Mouse (Mus musculus) forebrain, postnatal 0 days (tissue): ENCODE measurements at regions not wholly inside any gene's neighbourhood (a gene's known extent, or its start where the extent isn't known, plus 50 kb on each side); places are given as distances from the start of the nearest gene placed in this dataset.

ENCODE experiments used
- ATAC-seq: fragments of 200-750 bp; cut with Nextera tagmentation; 2 replicates; pipeline ENCODE4 v1.8.0; 2017; ENCODE audit warnings: mild to moderate bottlenecking, moderate library complexity
- DNase-seq: peaks from one replicate; pipeline ENCODE4 v3.0.0-alpha.2; 2015
- H3K27ac ChIP-seq: fragments of 300-500 bp; sonication (generic); 2 replicates; pipeline ENCODE4 v1.5.1; 2014; ENCODE audit warnings: low read depth, mild to moderate bottlenecking, antibody characterized with exemption, low read length, moderate library complexity, mixed read lengths
- H3K27me3 ChIP-seq: fragments of 300-500 bp; sonication (generic); 2 replicates; pipeline ENCODE4 v1.6.1; 2014; ENCODE audit warnings: mild to moderate bottlenecking, low read length, mixed read lengths; ENCODE audit not compliant: insufficient read depth
- H3K36me3 ChIP-seq: fragments of 300-500 bp; sonication (generic); 2 replicates; pipeline ENCODE4 v1.6.1; 2014; ENCODE audit warnings: mild to moderate bottlenecking, moderate library complexity; ENCODE audit not compliant: insufficient read depth
- H3K4me1 ChIP-seq: fragments of 300-500 bp; sonication (generic); 2 replicates; pipeline ENCODE4 v1.6.1; 2014; ENCODE audit warnings: antibody characterized with exemption; ENCODE audit not compliant: insufficient read depth
- H3K4me2 ChIP-seq: fragments of 300-500 bp; sonication (generic); 2 replicates; pipeline ENCODE4 v1.6.1; 2014; ENCODE audit warnings: low read depth, mild to moderate bottlenecking, moderate library complexity
- H3K4me3 ChIP-seq: fragments of 300-500 bp; sonication (generic); 2 replicates; pipeline ENCODE4 v1.5.1; 2014; ENCODE audit warnings: low read depth, low read length, mixed read lengths
- H3K9ac ChIP-seq: fragments of 300-500 bp; sonication (generic); 2 replicates; pipeline ENCODE4 v1.6.1; 2014; ENCODE audit warnings: mild to moderate bottlenecking
- H3K9me3 ChIP-seq: fragments of 300-500 bp; sonication (generic); 2 replicates; pipeline ENCODE4 v1.6.1; 2016; ENCODE audit warnings: low read length
- CTCF ChIP-seq: sonication (generic); IDR thresholded peaks from 2 replicates; pipeline ENCODE4 v1.5.1; 2016; ENCODE audit warnings: antibody characterized with exemption, control low read depth, low read depth
- WGBS: fragments of 180-500 bp; shearing (Covaris S2); extraction: QIAGEN DNeasy Blood & Tissue Kit; methylation state at CpG from one replicate; pipeline ENCODE4 v1.1.7; 2014; 5-methylcytosine and 5-hydroxymethylcytosine counted together

DNA sequence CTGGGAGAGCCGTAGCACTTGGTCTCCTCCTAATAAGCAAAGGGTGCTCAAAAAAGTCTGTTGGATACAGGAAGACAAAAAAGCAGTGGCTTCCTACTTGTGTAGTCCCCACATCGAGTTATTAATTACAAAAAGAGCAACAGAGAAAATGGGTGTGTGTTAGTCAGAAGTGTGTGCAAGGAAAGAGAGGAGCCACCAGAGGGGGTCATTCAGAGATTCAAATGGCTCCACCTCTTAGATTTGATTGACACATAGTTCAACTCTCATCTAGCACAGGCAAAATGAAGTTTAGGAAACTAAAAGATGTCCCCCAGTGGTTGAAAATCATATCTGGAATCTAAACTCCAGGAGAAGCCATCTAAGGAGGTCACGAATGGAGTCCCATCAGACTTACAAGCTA, 200.2 kb upstream of the Hnrnpa3 start:
- Histone ChIP-seq H3K27ac (no peak overlapping the region), H3K4me2 (no peak overlapping the region), H3K36me3 (no peaks in the 10 kb centered on the region), H3K9me3 (no peaks in the 10 kb centered on the region), H3K4me3 (no peak overlapping the region), H3K9ac (no peak overlapping the region), H3K4me1 (no peaks in the 10 kb centered on the region), H3K27me3 (no peaks in the 10 kb centered on the region)
- no peak for DNase-seq
- 92% methylated on average over 3 of the region's 3 CpGs for WGBS
- TF ChIP-seq CTCF = no peak
- ATAC-seq = no peak

DNA sequence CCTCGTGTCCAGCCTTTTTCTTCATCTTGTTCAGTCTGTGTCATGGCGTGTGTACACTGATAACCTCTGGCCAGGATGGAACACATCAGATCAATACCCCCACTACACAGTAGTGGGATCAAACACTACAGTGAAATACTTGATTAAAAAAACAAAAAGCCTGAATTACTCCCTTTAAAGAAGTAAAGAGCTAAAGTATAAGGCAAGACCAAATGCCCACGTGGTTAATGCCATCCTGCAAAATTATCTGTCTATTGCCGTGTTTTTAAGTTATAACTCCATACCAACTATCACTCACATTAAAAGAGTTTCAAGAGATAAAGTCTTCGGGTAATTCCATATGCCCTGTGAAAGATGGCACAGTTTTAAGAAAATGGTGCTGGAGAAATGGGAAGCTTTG, 198.6 kb upstream of the Hnrnpa3 start:
- H3K4me3 ChIP-seq = no peak overlapping the region
- H3K27me3 ChIP-seq = no peaks in the 10 kb centered on the region
- H3K9me3 ChIP-seq = no peaks in the 10 kb centered on the region
- H3K9ac ChIP-seq = no peak overlapping the region
- H3K4me1 ChIP-seq = no peaks in the 10 kb centered on the region
- no peak for TF ChIP-seq CTCF
- WGBS = 91% methylated on average over 5 of the region's 5 CpGs
- ATAC-seq (no peak), DNase-seq (no peak)
- no peaks in the 10 kb centered on the region for H3K36me3 ChIP-seq
- H3K4me2 ChIP-seq = no peak overlapping the region
- H3K27ac ChIP-seq = no peak overlapping the region

DNA sequence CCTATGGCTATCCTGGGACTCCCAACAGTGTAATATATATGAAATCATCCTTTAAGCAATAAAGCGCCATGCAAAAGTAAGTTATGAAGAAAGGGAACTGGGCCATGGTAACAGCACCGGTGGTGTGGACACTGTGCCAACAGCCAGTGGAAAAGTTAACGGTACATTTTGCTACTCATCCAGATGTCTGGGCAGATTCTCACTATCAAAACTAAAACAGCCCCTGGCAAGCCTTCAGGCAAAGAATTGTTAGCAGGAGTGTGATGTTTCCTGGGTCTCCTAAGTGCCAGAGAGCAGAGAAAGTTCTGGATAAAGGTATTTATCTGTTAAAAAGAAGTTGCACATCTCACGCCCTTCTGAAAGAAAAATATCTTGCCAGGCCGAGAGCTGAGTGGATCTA, 198.0 kb upstream of the Hnrnpa3 start:
- no peaks in the 10 kb centered on the region for H3K4me1 ChIP-seq
- WGBS = 59% methylated on average over 5 of the region's 5 CpGs

DNA sequence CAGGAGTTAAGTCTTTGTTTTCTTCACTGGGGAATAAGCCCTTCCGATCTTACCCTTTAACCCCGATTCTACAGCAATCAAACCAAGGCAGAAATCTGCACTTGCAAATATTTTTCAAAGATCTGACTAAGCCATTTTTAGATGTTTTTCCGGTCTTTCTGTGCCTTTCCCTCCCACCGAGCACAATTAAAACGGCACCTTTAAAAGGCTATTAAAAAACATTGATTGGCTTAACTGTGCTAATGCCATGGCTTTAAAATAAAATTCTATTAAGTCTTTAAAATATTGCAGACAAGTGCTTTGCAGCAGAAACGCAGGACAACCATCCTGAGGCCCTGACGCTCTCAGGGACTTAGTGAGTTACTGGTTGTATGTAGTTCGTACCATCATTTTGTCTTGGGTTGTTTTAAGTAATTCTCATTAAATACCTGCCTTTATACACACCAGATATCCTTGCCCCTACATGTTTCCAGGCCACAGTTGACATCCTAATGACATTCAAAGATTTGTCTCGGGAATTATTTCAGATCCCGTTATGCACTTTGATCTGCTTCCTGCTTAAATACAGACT, 197.6 kb upstream of the Hnrnpa3 start:
- Histone ChIP-seq H3K9me3 (no peaks in the 10 kb centered on the region), H3K27me3 (no peaks in the 10 kb centered on the region), H3K4me3 (no peak overlapping the region), H3K27ac (no peak overlapping the region), H3K4me1 (no peaks in the 10 kb centered on the region), H3K4me2 (no peak overlapping the region), H3K9ac (no peak overlapping the region), H3K36me3 (no peaks in the 10 kb centered on the region)
- 44% methylated on average over 10 of the region's 10 CpGs for WGBS
- no peak for DNase-seq
- TF ChIP-seq CTCF = no peak
- ATAC-seq = no peak

More for the DNA sequence above, 198.0 kb upstream of the Hnrnpa3 start:
- H3K36me3 ChIP-seq = no peaks in the 10 kb centered on the region
- no peak overlapping the region for H3K27ac ChIP-seq
- TF ChIP-seq CTCF = no peak
- ATAC-seq = no peak
- no peak overlapping the region for H3K4me2 ChIP-seq
- H3K9ac ChIP-seq = no peak overlapping the region
- no peak for DNase-seq
- H3K4me3 ChIP-seq = no peak overlapping the region
- no peaks in the 10 kb centered on the region for H3K27me3 ChIP-seq
- H3K9me3 ChIP-seq = no peaks in the 10 kb centered on the region

DNA sequence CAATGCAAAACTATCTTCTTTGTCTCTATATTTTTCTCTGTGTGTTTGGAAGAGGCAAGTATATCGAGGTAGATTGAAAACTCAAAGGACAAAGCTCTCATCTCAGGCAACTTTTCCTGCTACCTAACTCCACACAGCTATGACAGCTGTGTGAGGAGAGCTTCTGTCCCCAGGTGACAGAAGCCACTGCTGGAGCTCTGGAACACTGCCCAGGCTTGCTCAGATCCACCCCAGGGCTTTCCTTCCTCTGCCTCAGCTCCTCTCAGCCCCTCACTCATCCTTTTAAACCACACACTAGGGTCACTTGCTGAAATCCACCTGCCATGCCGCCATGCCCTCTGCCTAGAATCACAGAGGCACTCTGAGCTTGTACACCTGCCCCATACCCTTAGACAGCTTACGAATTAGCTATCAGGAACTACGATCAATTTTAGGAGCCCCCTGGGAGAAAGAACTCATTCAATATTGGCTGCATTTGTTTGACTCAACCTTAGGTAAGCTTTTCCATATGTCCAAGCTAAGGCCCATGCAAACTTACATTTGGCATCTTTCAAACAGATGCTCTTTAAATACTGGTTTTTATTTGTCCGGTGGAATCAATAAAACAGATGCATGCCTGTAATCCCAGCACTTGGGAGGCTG, 196.9 kb upstream of the Hnrnpa3 start:
- Histone ChIP-seq H3K9ac (no peak overlapping the region), H3K36me3 (no peaks in the 10 kb centered on the region), H3K4me3 (no peak overlapping the region), H3K9me3 (no peaks in the 10 kb centered on the region), H3K27me3 (no peaks in the 10 kb centered on the region), H3K4me2 (no peak overlapping the region), H3K4me1 (no peaks in the 10 kb centered on the region), H3K27ac (no peak overlapping the region)
- WGBS = 68% methylated on average over 5 of the region's 5 CpGs
- no peak for ATAC-seq
- DNase-seq = no peak
- no peak for TF ChIP-seq CTCF

DNA sequence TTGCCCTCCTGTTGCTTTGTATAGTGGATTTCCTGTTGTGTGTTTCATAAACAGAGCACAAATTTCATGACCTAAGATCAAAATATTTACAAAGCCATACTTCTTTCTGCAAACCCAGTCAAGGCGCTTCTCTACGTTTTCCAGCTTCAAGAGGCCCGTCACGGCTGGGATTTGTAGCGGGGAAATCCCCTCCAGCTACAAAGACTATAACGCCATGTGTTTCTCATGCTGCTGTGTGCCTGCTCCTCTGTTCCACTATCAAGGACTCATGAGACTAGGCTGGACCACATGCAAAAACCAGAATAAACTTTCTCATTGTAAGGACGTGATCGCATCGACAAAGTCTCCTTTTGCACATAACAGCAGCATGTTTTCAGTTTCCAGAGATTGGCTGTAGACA, 196.0 kb upstream of the Hnrnpa3 start:
- H3K27me3 ChIP-seq = no peaks in the 10 kb centered on the region
- 78% methylated on average over 9 of the region's 9 CpGs for WGBS
- no peak overlapping the region for H3K9ac ChIP-seq
- no peak for TF ChIP-seq CTCF
- H3K4me3 ChIP-seq = no peak overlapping the region
- H3K4me2 ChIP-seq = no peak overlapping the region
- no peaks in the 10 kb centered on the region for H3K4me1 ChIP-seq
- H3K9me3 ChIP-seq = no peaks in the 10 kb centered on the region
- H3K27ac ChIP-seq = no peak overlapping the region
- H3K36me3 ChIP-seq = no peaks in the 10 kb centered on the region
- no peak for ATAC-seq
- no peak for DNase-seq

DNA sequence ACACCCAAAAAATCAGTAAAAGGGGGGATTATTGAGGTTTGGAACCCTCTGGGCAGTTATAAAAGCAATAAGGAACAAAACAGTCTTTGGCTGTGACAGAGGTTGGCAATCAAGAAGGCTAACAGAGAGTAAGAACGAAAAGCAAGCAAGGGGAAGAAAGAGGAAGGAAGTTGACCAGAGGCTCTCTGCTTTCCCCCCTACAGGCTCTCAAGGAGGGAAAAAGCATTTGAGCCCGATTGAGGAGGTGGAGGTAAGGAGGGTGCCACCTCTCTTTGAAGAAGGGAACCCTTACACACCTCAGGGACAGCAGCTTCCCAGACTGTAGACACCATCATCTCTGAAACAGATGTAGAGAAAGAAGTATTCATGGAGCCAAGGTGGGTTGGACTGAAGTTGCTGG, 194.6 kb upstream of the Hnrnpa3 start:
- Histone ChIP-seq H3K9me3 (no peaks in the 10 kb centered on the region), H3K4me3 (no peak overlapping the region), H3K4me1 (no peaks in the 10 kb centered on the region), H3K36me3 (no peaks in the 10 kb centered on the region), H3K27ac (no peak overlapping the region), H3K4me2 (no peak overlapping the region), H3K9ac (no peak overlapping the region), H3K27me3 (no peaks in the 10 kb centered on the region)
- no peak for TF ChIP-seq CTCF
- 50% methylated on average over 2 of the region's 2 CpGs for WGBS
- DNase-seq (no peak), ATAC-seq (no peak)

DNA sequence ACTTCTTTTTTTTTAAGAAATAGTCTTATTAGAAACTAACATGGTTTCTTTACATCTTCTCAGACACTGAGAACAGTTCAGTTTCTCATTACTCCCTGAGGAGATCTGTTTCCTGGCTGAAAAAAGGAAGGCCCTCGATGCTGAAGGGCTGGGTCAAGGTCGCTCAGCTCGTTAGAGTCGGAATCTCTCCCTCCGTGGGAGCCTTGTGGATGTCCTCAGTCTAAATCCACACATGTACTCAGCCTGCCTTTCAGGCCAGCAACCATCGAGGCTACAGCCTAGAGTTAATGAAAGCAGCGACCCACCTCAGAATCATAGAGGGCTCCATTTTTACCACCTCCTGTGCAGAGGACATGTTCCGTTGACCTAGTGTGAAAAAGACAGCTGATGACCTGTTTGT, 190.2 kb upstream of the Hnrnpa3 start:
- Histone ChIP-seq H3K9ac (no peak overlapping the region), H3K27me3 (no peaks in the 10 kb centered on the region), H3K27ac (no peak overlapping the region), H3K36me3 (no peaks in the 10 kb centered on the region), H3K9me3 (no peaks in the 10 kb centered on the region), H3K4me1 (no peaks in the 10 kb centered on the region), H3K4me3 (no peak overlapping the region), H3K4me2 (no peak overlapping the region)
- ATAC-seq = no peak
- TF ChIP-seq CTCF = no peak
- WGBS = 62% methylated on average over 8 of the region's 8 CpGs
- DNase-seq = no peak
